Mouse (Mus musculus): ENCODE results near the gene Gdpd1.
"Not testable (repeated sequence)": the region's sequence is repeated elsewhere in the genome, so short reads cannot be mapped to it uniquely, and the experiment has no call there.

Gene Gdpd1

DNA sequence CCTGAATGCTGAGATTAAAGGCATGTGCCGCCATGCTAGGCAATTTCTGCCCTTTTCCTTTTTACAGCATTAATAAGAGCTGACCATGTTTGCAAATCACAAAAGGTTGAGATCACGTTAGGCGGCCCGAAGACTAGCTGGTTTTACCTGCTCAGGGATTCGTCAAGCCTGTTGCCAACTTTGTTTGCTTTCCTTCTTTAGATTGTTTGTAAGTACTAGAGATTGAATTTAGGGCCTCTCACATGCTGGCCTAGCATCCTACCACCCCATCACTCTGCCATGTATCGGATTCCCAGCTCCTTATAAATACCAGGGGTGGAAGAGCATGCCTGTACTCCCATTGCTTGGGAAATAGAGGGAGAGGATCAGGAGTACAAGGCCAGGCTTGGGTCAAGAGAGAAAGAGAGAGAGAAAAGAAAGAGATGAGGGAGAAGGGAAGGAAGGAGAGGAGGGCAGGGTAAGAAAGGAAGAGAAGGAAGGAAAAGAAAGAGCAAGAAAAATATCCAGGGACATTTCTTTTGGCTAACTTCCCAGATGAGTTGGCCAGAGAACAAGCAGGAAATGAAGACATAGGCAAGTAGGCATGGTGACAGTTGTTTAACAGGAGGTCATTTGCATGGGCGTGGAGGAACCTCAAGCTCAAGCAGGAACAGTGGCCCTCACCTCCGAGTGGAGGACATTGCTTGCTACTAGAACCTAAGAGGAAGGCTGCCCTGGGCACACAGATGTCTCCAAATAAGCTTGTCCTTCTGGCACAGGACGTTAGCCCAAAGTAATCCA is 47.6 kb downstream of the Gdpd1 start:
- DNase-seq (ENCODE audit: low read depth, low spot score), result no peak

DNA sequence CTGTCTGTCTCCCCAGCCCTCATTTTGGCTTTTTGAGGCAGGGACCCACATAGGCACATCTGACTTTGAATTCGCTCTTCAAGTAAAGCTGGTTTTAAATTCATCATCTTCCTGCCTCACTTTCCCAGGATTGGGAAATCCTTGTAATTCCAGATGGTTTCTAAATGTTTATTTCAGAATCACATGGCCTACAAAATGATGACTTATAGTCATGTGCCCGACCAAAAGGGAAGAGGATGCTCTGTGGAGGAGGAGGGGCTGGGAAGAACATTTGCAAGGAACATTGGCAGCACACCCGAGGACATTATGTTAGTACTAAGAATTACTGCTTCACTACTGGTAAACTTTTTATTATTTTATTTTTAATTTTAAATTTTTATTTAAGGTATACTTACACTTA is 48.5 kb downstream of the Gdpd1 start:
- no peak for DNase-seq (ENCODE audit: low read depth, low spot score)

DNA sequence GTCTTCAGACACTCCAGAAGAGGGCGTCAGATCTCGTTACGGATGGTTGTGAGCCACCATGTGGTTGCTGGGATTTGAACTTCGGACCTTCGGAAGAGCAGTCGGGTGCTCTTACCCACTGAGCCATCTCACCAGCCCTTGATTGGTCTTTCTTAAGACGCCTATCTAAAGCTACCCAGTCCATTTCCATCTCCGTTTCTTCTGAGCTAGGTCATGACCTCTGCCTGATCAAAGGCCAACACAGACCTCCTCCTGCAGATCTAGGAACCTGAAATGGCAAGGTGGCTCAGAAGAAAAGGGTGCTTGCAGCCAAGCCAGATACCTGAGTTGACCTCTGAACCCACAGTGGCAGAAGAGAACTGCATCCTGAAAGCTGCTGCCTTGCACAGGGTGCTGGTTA is 50.6 kb downstream of the Gdpd1 start:
- not testable (repeated sequence) for DNase-seq (ENCODE audit: low read depth, low spot score)

DNA sequence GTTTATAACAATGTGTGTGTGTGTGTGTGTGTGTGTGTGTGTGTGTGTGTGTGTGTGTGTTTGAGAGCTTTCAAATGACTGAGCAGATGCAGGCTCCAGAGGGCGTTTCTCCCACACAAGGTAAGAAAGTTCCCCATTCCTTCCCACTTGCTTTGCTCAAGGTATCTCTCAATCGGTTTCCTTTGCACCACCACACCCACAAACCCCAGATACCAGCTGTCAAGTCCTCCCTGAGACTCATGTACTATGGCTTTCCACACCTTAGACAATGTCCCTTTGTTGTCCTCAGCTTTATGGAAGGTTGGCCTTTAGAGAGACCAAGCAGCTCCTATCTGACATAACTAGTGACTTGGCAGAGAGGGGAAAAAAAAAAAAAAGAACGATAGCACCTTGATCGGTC is 51.1 kb downstream of the Gdpd1 start:
- no peak for DNase-seq (ENCODE audit: low read depth, low spot score)

DNA sequence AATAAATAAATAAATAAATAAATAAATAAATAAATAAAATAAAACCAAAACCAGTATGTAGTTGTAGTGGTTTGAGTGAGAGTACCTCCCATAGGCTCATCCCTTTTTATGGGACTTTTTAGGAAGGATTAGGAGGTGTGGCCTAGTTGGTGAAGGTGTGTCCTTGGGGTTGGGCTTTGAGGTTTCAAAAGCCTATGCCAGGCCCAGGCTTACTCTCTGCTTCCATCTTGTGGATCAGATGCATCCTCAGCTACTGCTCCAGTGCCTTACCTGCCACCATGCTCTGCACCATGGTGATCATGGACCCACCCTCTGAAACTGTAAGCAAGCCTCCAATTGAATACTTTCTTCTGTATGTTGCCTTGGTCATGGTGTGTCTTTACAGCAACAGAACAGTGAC is 52.3 kb downstream of the Gdpd1 start:
- no peak for DNase-seq (ENCODE audit: low read depth, low spot score)

DNA sequence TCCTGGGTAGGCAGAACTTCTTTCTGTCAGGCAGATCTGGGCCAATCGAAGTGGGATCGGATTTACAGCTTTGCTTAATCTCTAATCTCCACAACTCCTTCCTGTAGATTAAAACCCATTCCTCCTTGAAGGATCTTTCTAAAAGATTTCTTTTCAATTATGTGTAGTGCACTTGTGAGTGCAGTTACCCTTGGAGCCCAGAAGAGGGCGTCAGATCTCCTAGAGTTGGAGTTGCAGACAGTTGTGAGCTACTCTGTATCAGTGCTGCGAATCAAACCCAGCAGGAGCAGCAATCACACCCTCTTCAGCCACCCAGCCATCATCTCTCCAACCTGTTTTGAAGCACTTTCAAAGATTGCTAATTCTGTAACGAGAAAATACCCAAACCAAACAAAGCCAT is 53.4 kb downstream of the Gdpd1 start:
- DNase-seq (ENCODE audit: low read depth, low spot score), result no peak

DNA sequence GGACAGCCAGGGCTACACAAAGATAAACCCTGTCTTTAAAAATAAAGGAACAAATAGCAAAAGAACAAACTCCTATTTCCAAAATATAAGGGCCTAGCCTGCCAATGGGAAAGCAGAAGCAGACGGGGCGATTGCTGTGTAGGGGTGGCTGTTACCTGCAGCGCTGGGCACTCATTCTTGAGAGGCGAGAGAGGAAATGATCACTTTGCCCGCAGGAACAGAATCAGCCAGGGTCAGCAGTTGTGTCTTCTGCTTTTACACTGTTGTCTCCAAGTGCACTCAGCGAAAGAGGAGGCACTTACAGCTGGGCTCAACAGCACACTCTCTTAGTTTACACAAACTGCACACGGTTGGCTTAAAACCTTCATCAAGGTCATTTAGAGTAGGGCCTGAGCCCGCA is 54.4 kb downstream of the Gdpd1 start:
- no peak for DNase-seq (ENCODE audit: low read depth, low spot score)

DNA sequence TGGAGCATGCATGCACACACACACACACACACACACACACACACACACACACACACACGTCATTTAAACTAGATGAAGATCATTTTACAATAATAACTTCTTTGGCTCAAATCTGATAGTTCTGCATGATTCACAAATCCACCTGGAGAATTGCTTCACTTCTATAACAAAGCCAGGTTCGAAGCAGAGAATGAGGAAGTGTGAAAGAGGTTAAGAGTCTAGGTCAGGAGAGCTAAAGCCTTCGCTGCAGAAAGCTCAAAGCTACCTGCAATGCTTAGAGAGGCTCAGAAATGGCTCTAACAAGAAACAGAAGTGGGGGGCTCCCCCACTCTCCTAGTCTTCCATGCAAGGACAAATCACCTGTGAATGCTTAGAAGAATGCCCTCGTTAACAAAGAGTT is 55.8 kb downstream of the Gdpd1 start:
- no peak for DNase-seq (ENCODE audit: low read depth, low spot score)

DNA sequence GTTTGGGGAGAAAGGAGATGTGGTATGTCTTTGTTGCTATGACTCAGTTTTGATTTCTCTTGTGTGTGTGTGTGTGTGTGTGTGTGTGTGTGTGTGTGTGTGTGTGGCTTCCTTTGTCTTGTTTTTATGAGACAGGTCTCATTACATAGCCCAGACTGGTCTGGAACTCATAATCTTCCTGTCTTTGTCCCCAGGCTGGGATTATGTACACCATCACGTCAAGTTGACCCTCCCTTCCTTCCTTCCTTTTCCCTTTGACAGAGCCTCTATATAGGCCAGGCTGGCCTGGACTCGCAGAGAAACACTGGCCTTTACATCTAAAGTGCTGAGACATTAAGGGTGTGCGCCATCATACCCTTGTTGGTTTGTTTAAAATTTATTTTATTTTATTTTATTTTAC is 58.2 kb downstream of the Gdpd1 start:
- DNase-seq (ENCODE audit: low read depth, low spot score), result no peak

DNA sequence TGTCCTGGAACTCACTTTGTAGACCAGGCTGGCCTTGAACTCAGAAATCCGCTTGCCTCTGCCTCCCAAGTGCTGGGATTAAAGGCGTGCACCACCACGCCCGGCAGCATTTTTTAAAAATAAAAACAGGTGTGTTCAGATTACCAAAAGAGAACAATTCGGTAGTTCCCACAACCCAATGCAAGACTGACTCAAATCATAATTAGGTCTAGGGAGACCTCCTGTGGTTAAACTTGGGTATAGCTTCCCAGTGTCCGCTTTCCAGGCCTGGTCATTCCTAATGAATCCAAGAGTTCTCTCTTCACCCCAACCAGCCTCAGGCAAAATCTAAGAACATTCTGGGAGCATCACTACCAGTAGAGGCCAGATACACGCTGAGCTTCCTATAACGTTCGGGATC is 63.4 kb downstream of the Gdpd1 start:
- no peak for DNase-seq (ENCODE audit: low read depth, low spot score)

DNA sequence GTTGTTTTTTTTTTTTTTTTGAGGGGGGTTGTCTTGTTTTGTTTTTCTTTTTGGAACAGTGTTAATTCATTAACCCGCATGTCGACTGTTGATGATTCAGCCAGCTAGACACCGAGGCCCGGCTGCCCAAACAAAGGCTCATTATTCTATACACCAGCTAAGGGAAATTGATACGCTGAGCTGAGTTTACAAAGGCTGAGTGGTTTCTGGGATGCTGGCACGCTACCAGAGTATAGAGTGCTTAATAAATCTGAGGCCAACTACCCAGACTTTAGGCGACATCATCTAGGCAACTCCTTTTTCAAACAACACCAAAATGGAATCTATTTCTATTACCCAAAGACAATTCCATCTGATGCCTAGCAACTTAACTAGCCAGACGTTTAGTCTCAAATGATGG is 66.5 kb downstream of the Gdpd1 start:
- DNase-seq (ENCODE audit: low read depth, low spot score), result no peak

DNA sequence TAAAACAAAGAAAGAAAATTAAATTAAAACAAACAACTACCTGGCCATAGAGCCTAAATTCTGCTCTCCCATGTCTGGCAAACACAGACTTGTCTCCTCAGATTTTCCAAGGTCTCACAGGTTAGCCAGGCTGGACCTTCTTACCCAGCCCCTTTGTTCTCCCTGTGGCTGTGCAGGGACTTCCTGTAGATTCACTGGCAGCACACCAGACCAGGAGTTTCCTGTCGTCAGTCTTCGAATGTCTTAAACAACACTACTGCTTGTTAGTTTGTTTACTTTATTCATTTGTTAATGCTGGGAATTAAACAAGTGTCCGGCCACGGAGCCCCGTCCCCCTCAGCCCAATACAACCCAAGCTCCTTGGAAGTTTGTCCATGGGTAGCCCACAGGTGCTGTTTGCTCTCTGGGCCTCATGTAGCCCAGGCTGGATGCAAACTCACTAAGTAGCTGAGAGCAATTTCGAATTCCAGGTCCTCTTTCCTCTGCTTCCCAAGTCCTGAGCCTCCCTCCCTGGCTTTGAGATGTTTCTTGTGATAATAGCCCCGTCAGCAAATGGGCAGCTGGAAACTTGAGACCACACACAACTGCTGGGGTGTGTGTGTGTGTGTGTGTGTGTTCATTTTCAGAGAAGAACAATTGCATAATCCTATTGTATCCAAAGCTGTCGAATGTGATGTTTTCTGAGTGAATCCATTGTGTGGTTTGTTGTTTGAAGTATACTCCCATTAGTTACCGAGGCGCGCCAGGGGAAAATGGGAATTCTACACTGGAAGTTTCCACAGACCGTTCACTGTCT is 68.7 kb downstream of the Gdpd1 start:
- DNase-seq (ENCODE audit: low read depth, low spot score), result no peak

DNA sequence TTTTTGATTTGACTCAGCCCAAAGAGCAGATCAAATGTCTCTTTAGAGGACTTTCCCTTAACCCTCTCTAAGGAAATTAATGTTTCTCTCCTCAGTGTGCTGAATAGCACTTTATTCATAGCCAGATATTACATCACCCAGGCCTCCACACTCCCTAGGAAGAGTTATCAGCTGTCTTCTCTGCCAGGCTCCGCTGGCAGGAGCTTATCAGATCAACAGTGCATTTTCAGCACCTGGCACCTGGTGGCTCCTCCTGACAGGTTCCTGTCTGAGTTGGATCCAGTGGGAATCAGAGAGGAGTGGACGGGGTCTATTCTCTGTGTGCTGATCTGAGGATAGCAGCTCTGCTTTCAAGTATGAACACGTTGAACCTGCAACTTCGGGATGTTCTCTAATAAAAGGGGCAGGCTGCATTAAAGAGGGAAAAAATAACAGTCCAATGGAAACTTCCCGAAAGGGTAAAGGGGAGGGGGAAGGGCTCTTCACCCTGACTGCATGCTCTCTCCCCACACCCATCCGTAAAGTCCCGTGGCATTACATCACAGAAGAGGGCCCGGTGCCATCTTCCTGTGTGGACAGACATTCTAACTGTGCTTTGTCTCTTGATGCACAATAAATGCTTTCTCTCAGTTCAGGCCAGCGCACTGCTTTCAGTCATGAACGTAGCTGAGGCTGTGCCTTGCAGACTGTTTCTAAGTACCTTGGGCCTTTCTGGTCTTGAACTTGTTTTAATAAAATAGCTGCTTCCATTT is 71.6 kb downstream of the Gdpd1 start:
- DNase-seq (ENCODE audit: low read depth, low spot score), result no peak

DNA sequence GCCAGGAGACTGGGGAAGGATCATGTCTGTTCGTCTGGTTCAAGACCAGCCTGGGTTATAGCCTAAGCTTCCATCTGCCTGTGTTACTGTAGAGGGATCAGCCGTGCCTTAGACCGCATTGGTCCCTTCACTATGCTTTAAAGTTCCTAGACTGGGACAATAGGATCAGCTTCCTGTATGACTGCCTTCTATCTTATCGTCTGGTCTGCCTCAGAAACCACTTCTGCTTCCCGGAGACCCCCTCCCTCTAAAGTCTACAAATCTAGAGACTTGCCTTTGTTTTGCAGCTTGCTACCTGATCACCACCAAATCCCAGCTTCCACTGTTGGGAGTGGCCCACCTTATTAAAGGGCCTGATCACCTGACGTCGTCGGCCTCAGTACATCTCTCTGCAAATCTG is 72.6 kb downstream of the Gdpd1 start:
- DNase-seq (ENCODE audit: low read depth, low spot score), result no peak

DNA sequence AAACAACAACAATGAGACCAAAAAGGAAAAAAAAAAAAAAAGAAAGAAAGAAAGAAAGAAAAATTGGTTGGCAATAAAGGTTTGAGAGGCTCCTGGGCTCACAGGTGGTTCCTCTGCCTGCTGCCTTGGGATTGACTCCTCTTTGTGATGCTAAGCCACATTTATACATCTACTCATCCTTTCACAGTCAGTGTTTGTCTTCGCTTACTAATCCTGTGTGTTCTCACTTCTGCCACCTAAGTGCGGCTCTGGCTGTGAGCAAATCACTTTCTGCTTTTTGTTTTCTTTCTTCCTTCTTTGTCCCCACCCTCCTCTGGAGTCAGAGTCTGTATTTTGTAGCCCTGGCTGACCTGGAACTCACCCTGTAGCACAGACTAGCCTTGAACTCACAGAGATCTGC is 77.6 kb downstream of the Gdpd1 start:
- no peak for DNase-seq (ENCODE audit: low read depth, low spot score)

DNA sequence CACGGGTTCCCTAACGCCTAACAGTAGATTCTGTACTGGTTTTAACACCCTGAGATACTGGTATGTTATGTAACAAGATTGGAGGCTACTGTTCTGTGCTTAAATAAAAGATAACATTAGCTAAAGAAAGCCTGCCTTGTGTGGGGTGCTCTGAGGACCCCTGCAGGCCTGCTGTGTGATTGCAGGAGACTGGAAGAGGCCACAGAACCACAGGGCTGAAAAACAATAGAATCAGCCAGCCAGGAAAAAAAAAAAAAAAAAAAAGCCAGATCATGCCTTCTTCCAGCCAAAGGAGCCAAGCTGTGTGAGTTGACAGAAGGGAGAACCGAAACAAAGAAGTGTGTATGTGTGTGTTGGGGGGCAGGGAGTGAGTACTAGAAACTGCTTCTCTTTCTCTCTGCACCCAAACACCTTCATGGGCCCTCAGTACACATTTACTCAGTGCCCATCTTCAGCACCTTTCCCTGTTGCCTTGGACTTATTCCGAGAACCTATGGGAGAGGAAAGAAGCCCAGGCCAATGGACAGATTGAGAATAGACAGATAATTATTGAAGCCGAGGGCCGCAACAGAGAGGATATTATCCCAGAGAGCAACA is 78.1 kb downstream of the Gdpd1 start:
- DNase-seq (ENCODE audit: low read depth, low spot score), result no peak

DNA sequence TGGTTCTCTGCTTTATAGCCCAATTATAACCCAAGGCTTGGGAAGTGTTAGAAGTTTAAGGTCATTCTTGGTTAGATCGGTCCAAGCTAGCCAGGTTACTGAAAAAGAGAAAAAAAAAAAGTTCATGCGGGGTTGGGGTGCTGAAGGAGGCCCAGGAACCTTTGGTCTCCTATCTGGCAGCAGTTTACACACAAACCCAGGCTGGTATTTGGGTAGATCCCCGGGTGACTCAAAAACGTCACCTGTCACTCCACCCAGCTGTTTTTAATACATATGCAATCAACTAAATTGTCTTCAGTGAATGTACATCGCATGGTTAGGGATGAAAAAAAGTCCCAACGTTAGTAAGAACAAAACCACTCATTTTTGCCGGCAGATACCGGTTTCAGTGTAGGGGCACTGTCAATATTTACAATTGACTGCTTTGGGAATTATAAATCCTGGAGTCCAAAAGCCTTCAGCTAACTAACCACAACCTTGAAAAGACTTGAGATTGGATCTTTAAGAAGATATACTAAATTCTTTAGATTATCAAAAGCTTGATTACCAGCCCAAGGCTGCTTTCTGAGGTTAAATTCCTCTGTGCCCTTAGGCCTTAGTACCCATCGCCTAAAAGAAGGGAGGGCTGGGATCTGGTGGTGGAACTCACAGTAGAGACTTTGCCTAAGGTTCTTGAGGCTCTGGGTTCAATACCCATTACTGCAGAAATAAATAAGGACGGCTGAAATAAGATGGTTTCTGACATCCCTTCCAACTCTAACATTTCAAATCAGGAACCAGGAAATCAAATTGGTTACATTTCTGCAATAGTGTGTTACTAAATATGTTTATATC is 78.9 kb downstream of the Gdpd1 start:
- no peak for DNase-seq (ENCODE audit: low read depth, low spot score)

DNA sequence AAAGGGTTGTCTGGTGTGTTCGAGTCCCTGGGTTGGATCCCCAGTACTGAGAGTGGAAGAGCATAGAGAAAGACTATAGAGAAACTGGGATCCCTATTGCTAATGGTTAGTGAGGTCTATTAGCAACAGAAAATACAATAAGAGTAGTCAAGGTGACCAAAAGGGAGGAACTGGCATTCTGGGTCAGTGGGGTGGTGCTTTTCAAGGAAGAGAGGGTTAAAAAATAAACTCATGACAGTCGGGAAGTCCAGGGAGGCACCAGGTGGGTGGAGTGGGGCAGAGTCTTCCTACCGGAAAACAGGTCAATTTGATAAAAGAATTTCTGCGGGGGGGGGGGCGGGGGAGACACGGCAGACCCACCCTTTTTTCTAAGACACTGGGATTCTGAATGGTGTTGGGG is 79.5 kb downstream of the Gdpd1 start:
- no peak for DNase-seq (ENCODE audit: low read depth, low spot score)

DNA sequence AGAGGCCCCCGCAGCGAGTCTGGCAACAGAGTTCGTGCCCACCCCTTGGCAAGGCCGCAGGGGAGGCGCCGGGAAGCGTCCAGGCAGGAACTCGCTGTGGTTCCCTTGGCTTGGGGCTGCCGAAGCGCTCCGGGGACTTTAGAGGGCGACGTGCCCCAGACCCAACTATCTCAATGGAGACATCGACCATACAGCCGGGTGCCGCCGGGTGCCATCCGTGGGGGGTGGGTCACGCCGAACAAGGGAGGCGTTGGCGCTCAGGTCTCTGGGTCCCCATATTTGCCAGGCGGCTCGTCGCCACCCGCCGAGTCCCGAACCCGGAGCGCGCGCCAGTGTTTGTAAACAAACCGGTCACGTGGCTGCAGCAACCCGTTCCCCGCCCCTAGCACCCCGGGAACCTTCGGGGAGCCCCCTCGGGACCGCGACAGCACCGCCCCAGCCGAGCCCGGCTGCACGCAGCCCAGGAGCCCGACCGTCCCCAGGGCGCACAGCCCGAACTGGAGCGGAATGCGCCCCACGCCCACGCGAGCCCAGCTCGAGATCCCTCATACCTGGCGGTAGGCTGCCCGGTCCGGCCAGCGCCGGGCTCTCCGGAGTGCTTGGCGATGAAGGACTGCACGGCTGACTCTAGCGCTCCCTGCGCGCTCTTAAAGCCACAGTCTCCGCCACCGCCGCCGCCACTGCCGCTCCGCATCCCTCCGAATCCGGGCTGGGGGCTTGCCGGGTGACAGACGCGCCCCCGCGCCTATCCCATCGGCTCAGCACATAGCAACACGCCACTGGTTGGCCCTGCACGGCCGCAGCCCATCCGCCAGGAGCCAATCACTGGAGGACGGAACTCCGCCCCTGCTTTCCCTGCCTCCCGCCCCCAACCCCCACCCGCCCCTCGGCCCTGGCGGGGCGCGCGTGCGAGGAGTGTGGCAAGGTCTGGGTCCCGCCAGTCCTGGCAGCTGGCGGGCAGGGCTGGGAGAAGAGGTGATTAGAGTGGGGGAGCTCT is 80.5 kb downstream of the Gdpd1 start, which contains the start of gene Ypel2:
Gene Ypel2 (minus strand): TSS at position 667 of the 997 bp plus-strand sequence.
- no peak for DNase-seq (ENCODE audit: low read depth, low spot score)

DNA sequence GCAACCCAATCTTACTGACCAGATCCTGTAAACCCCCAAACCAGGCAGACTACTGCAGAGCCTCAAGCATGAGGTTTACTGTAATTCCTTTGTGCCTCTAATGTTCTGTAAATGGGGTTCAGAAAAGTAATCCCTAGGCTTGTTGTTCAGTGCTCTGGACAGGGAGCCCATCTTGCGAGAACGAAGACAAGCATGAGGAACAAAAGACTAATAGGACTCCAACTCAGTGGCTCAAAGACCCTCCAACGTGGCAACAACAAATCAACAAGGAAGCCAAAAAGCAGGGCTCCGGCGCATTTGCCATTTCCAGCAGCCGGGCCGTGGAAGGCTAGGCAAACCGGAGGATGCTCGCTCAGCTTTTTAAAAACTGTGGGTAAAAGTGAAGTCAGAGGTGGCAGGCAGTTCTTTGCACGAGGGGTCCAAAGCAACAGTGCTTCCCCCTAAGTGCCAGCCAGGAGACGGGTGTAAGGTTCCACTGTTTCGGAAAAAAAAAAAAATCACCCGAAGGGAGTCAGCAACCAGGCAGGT is 81.3 kb downstream of the Gdpd1 start:
- DNase-seq (ENCODE audit: low read depth, low spot score), result no peak
